Mouse (Mus musculus) urinary bladder, postnatal 36 days (tissue): ENCODE measurements at regions not wholly inside any gene's neighbourhood (a gene's known extent, or its start where the extent isn't known, plus 50 kb on each side); places are given as distances from the start of the nearest gene placed in this dataset.

Source experiments
- DNase-seq, 2 experiments: peaks; one replicate each; pipeline ENCODE4 v3.0.0; 2022; ENCODE audit warnings: low spot score in 2 of 2, mixed read lengths in 1 of 2

DNA sequence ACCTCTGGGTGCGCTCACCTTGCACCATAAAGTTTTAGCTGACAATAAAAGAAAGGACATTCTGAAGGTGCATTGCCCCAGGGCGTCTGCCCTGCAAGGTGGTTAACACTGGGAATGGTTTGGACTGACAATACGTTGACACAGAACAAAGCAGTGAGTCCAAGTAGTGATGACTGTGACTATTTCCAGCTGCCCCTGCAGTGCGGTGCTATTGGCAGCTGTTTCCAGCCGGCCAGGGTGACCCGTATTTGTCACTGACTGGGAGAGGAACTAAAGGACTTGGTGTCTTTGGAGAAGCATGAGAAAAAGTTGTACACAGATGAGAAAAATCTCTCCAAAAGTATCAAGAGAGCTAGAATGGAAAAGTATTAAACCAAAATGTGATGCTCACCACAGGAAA is 52.0 kb upstream of the Vtcn1 start:
- DNase-seq, result no peak

GRCm38 (mm10) chr3:100771363-100771762 is 53.9 kb upstream of the Vtcn1 start:
- no peak for DNase-seq

- no peak for DNase-seq
Measured at GRCm38 (mm10) chr3:100770841-100771240, 54.4 kb upstream of the Vtcn1 start.

GRCm38 (mm10) chr3:100769146-100769545 is 56.1 kb upstream of the Vtcn1 start:
- DNase-seq, result no peak

- peak in 1 of 2 experiments; percentile 2 for DNase-seq
Measured at GRCm38 (mm10) chr3:100768170-100768624, 57.1 kb upstream of the Vtcn1 start.

DNA sequence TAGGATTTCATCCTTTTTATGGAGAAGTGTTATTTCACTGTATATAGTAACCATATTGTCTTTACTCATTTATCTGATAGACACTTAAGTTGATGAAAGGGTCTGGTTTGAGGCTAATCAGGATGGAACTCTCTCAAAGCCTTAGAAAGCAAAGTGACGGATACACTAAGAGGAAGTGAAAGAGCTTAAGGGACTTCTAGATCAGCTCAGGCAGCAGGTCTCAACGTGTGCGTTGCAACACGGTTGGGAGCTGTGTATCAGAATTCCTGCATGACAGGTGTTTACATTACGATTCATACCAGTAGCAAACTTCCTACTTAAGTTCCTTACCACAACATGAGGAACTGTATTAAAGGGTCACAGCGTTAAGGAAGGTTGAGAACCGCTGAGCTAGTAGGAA is 59.9 kb upstream of the Vtcn1 start:
- peak in 1 of 2 experiments; percentile 11 for DNase-seq

GRCm38 (mm10) chr3:100762895-100763294 is 62.4 kb upstream of the Vtcn1 start:
- no peak for DNase-seq

- DNase-seq, result no peak
Measured at GRCm38 (mm10) chr3:100759091-100759941, 65.9 kb upstream of the Vtcn1 start.

- DNase-seq, result no peak
Measured at GRCm38 (mm10) chr3:100754677-100755076, 69.4 kb upstream of the Man1a2 start.

- DNase-seq, result no peak
Measured at GRCm38 (mm10) chr3:100751211-100751610, 65.9 kb upstream of the Man1a2 start.

- no peak for DNase-seq
Measured at GRCm38 (mm10) chr3:100748727-100749126, 63.4 kb upstream of the Man1a2 start.

DNA sequence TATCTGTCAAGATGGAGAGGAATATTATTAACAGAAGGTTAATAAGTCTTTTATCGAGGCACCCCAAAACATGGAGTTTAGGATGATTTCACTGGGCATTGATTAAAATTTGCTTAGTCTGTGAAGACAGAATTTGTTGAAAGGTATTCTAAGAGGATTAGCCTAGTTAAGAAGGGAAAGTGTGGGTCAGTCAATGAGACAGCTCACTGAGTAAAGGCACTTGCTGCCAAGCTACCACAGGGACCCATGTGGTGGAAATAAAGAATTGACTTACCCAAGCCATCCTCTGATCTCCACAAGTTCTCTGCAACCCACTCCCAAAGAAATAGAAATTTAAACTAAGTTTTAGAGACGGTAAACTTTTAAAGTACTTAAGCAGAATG is 63.0 kb upstream of the Man1a2 start:
- no peak for DNase-seq

DNA sequence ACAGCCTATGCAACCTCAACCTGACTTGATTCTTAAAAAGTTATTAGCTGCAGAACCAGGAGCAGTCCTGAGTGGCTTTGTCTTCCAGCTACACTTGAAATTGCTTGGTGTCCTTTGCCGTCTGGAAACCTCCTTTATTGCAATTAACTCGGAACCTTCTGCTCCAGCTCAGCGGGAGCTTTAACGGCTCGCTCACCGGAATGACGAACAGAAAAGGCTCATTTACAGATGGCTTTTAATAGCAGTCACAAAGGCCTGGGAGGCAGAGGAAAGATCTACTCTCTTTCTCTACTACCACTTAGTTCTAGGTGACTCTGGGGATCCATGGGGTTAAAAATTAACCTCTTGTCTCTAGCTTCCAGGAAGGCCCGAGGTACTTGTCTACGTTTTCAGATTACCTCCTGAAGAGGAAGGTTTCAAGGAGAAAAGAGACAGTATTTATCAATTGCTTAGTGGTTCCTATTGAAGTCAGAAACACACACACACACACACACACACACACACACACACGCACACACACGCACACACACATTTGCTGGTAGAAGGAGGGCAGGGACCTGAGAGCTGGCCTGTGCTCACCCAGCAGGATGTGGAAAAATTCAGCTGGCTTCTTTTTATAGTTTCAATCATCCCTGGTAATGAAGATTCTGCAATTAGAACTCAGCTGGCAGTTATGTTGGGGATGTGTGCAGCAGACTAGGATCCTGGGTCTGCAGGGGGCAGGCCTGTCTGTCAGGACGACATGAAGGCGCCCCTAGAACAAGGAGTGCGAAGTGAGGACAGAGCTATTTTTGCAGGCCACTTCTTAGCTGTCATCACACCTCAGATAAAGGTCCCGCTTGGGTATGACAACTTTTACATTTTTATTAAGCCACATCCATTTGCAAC is 62.4 kb upstream of the Man1a2 start:
- no peak for DNase-seq

DNA sequence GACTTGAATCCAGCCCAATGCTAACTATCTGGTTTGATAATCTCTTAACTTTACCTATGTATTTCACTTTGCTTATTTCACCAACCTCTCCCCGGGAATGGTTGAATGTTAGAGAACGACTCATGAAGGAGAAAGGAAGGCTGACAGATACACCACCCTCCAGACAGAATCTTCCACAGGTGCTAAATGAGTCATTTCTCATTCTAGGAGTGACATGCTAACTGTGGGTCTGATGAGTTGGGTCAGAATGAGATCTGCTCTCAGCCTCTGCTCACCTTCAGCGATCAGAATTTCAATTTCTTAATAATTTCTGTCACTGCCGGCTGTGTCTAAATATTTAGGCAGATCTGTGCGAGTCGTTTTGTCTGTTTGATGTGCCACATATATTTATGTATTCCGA is 52.4 kb upstream of the Man1a2 start:
- DNase-seq, result no peak

- DNase-seq, result no peak
Measured at GRCm38 (mm10) chr3:100736539-100736938, 51.2 kb upstream of the Man1a2 start.
